Mouse (Mus musculus) ZHBTc4 (cell line): ENCODE data around the gene Nrxn3.

ENCODE experiments used
- DNase-seq: peaks from one replicate; pipeline ENCODE4 v3.0.0-alpha.2; 2011; ENCODE audit warnings: low read depth, low spot score

Nrxn3 gene

GRCm38 (mm10) chr12:88926306-88926705, 203.6 kb downstream of the Nrxn3 start:
- no peak for DNase-seq

GRCm38 (mm10) chr12:88931713-88932112, 209.0 kb downstream of the Nrxn3 start:
- DNase-seq = no peak

- DNase-seq = no peak
Measured at GRCm38 (mm10) chr12:88939679-88940078, 217.0 kb downstream of the Nrxn3 start.

GRCm38 (mm10) chr12:88944967-88945366, 222.3 kb downstream of the Nrxn3 start:
- DNase-seq = no peak

- DNase-seq = no peak
Measured at GRCm38 (mm10) chr12:88949870-88950269, 227.2 kb downstream of the Nrxn3 start.

GRCm38 (mm10) chr12:88952937-88953600, 230.4 kb downstream of the Nrxn3 start:
- DNase-seq = no peak

- no peak for DNase-seq
Measured at GRCm38 (mm10) chr12:88953801-88954200, 231.1 kb downstream of the Nrxn3 start.

GRCm38 (mm10) chr12:88957431-88957830, 234.8 kb downstream of the Nrxn3 start:
- DNase-seq = no peak

GRCm38 (mm10) chr12:88960817-88961216, 238.1 kb downstream of the Nrxn3 start:
- no peak for DNase-seq

- no peak for DNase-seq
Measured at GRCm38 (mm10) chr12:88966329-88966728, 243.7 kb downstream of the Nrxn3 start.

GRCm38 (mm10) chr12:88976621-88977020, 253.9 kb downstream of the Nrxn3 start:
- no peak for DNase-seq

- DNase-seq = no peak
Measured at GRCm38 (mm10) chr12:88983688-88984330, 261.1 kb downstream of the Nrxn3 start.

- no peak for DNase-seq
Measured at GRCm38 (mm10) chr12:88984375-88984774, 261.7 kb downstream of the Nrxn3 start.

GRCm38 (mm10) chr12:88984804-88985203, 262.1 kb downstream of the Nrxn3 start:
- no peak for DNase-seq

- DNase-seq = no peak
Measured at GRCm38 (mm10) chr12:88987046-88987445, 264.4 kb downstream of the Nrxn3 start.

- no peak for DNase-seq
Measured at GRCm38 (mm10) chr12:88990753-88991152, 268.1 kb downstream of the Nrxn3 start.

- DNase-seq = peak; percentile 41
Measured at GRCm38 (mm10) chr12:88992141-88992540, 269.5 kb downstream of the Nrxn3 start.

- DNase-seq = no peak
Measured at GRCm38 (mm10) chr12:88993788-88994187, 271.1 kb downstream of the Nrxn3 start.

- DNase-seq = no peak
Measured at GRCm38 (mm10) chr12:89016436-89016835, 293.8 kb downstream of the Nrxn3 start.

- DNase-seq = no peak
Measured at GRCm38 (mm10) chr12:89025180-89025579, 302.5 kb downstream of the Nrxn3 start.

- DNase-seq = no peak
Measured at GRCm38 (mm10) chr12:89035984-89036618, 313.4 kb downstream of the Nrxn3 start.

GRCm38 (mm10) chr12:89040151-89040550, 317.5 kb downstream of the Nrxn3 start:
- DNase-seq = no peak
